Comparison of ENCODE assay signal across 16 mouse cellular contexts in genomic region chr4:106327436-106327835, GRCm38 (mm10). TPM values are rescaled to one million over a fixed set of nuclear protein-coding genes. Genes with fewer than 3 reads are reported as not detected.
A peak's percentile ranks its signal among the peaks of the same experiment; 100 is the strongest.
DNase-seq lines count a peak whose midpoint lies in the region; ATAC-seq and TF ChIP-seq lines count a peak whose summit lies in the region.
"Had no signal": no experiment of that assay in that cellular context is flagged by ENCODE, and none has a peak within 500 bp of the region (broad histone marks: within the 10 kb centered on the region; RNA-seq: fewer than 3 reads in every experiment).

No protein-coding gene starts in this region.

- peak; percentile 73; the same call in 1 of the 2 replicates for ATAC-seq in heart, embryonic 12.5 days (ENCODE audit: insufficient number of reproducible peaks, low FRiP score)
- peak; percentile 83 for ATAC-seq in intestine, embryonic 15.5 days
- ATAC-seq in liver, postnatal 0 days: peak; percentile 83
- ATAC-seq: forebrain, postnatal 0 days; hindbrain, embryonic 16.5 days had no signal

- no peaks in the 10 kb centered on the region for H3K27me3 ChIP-seq in heart, embryonic 12.5 days (replicated peaks)
- H3K27me3 ChIP-seq in MEL (ENCODE audit: control insufficient read depth in 1 of 2, insufficient read depth in 2 of 2, low read length in 2 of 2): no peaks in the 10 kb centered on the region
- H3K27me3 ChIP-seq in intestine, embryonic 15.5 days (replicated peaks): no peaks in the 10 kb centered on the region
- no peaks in the 10 kb centered on the region for H3K27me3 ChIP-seq in liver, postnatal 0 days (ENCODE audit: insufficient read depth, low read length)
- H3K27me3 ChIP-seq: embryonic facial prominence, embryonic 15.5 days had no signal

- no peak for TF ChIP-seq RAD21 in MEL (IDR thresholded peaks at IDR 0.05; ENCODE audit: low read depth, low read length)

- intact Hi-C loops in heart, postnatal 36 days (cut with DNase I): no loop called here
- intact Hi-C loops in left cerebral cortex, postnatal 4 days (cut with DNase I): no loop called here

- peak; percentile 56 to 60 for TF ChIP-seq EP300 in MEL (IDR thresholded peaks at IDR 0.05; ENCODE audit: low read depth in 1 of 2, low read length in 2 of 2)
- peak; percentile 31; the same call in 1 of the 2 replicates for TF ChIP-seq EP300 in liver, postnatal 0 days (IDR thresholded peaks at IDR 0.05; ENCODE audit: low read depth)

- H3K36me3 ChIP-seq in heart, embryonic 12.5 days: no peaks in the 10 kb centered on the region
- H3K36me3 ChIP-seq in MEL (ENCODE audit: control insufficient read depth in 1 of 2, insufficient read depth in 2 of 2, low read length in 2 of 2): peaks cover 10 to 24% of the 10 kb centered on the region in 2 experiments
- no peaks in the 10 kb centered on the region for H3K36me3 ChIP-seq in intestine, embryonic 15.5 days
- H3K36me3 ChIP-seq in liver, postnatal 0 days (replicated peaks; ENCODE audit: insufficient read depth, low read length): peaks cover 3% of the 10 kb centered on the region; the same call in 1 of the 2 replicates
- H3K36me3 ChIP-seq: embryonic facial prominence, embryonic 15.5 days had no signal

- no peak for DNase-seq in heart, postnatal 36 days
- peak; percentile 71 for DNase-seq in MEL (ENCODE audit: low read depth, low spot score)
- peak; percentile 37 for DNase-seq in liver, postnatal 0 days
- no peak for DNase-seq in left cerebral cortex, postnatal 4 days
- no peak for DNase-seq in urinary bladder, adult 18-20 months (ENCODE audit: low spot score in 2 of 2)
- DNase-seq in cerebellum, adult 9-10 months: no peak
- DNase-seq: forebrain, postnatal 0 days; gastrocnemius, postnatal 25 days; lung, postnatal 14 days; right cerebral cortex, adult 18-20 months had no signal

- H3K27ac ChIP-seq in heart, embryonic 12.5 days (ENCODE audit: poor library complexity, severe bottlenecking): peak overlapping the region; percentile 52; the same call in 1 of the 2 replicates
- H3K27ac ChIP-seq in MEL (ENCODE audit: control insufficient read depth, low read depth, low read length): peak overlapping the region; percentile 26; the same call in 1 of the 2 replicates
- no peak overlapping the region for H3K27ac ChIP-seq in intestine, embryonic 15.5 days
- H3K27ac ChIP-seq in liver, postnatal 0 days (ENCODE audit: low read depth): peak overlapping the region; percentile 25
- H3K27ac ChIP-seq: embryonic facial prominence, embryonic 15.5 days; kidney, postnatal 0 days; limb, embryonic 10.5 days had no signal

- peaks cover 29% of the 10 kb centered on the region for H3K4me1 ChIP-seq in heart, embryonic 12.5 days (replicated peaks)
- H3K4me1 ChIP-seq in MEL (ENCODE audit: control insufficient read depth in 1 of 2, insufficient read depth in 2 of 2, low read length in 2 of 2): peaks cover 11 to 13% of the 10 kb centered on the region in 2 experiments
- no peaks in the 10 kb centered on the region for H3K4me1 ChIP-seq in intestine, embryonic 15.5 days (replicated peaks)
- H3K4me1 ChIP-seq in liver, postnatal 0 days (ENCODE audit: insufficient read depth): peaks cover 21% of the 10 kb centered on the region

- TF ChIP-seq POLR2A in MEL (IDR thresholded peaks at IDR 0.05; ENCODE audit: control insufficient read depth in 1 of 2, insufficient read depth in 1 of 2, low read depth in 1 of 2, low read length in 2 of 2, poor library complexity in 1 of 2): no peak

- no peaks in the 10 kb centered on the region for H3K9me3 ChIP-seq in heart, embryonic 12.5 days (replicated peaks)
- no peaks in the 10 kb centered on the region for H3K9me3 ChIP-seq in MEL (replicated peaks; ENCODE audit: insufficient read depth, low read length)
- no peaks in the 10 kb centered on the region for H3K9me3 ChIP-seq in intestine, embryonic 15.5 days
- H3K9me3 ChIP-seq in liver, postnatal 0 days (ENCODE audit: low read length): no peaks in the 10 kb centered on the region
- H3K9me3 ChIP-seq: embryonic facial prominence, embryonic 15.5 days; limb, embryonic 10.5 days had no signal

- H3K79me2 ChIP-seq in MEL (ENCODE audit: control insufficient read depth, insufficient read depth, low read length, poor library complexity): peaks cover 53% of the 10 kb centered on the region

- no peak for TF ChIP-seq CTCF in MEL (IDR thresholded peaks at IDR 0.05 in 2 of 3, conservative IDR thresholded peaks at IDR 0.05 in 1 of 3; ENCODE audit: control insufficient read depth in 1 of 3, insufficient read depth in 1 of 3, low read depth in 2 of 3, low read length in 3 of 3, poor library complexity in 1 of 3, severe bottlenecking in 1 of 3)
- TF ChIP-seq CTCF in liver, postnatal 0 days (IDR thresholded peaks at IDR 0.05; ENCODE audit: low read depth): no peak

- peak overlapping the region; percentile 5; the same call in 1 of the 2 replicates for H3K4me2 ChIP-seq in heart, embryonic 12.5 days
- no peak overlapping the region for H3K4me2 ChIP-seq in intestine, embryonic 15.5 days (replicated peaks)
- peak overlapping the region; percentile 43 for H3K4me2 ChIP-seq in liver, postnatal 0 days (ENCODE audit: low read depth, low read length)
- H3K4me2 ChIP-seq: embryonic facial prominence, embryonic 15.5 days had no signal

- H3K9ac ChIP-seq in heart, embryonic 12.5 days: no peak overlapping the region
- H3K9ac ChIP-seq in MEL (ENCODE audit: control insufficient read depth, low read depth, low read length, poor library complexity, severe bottlenecking): no peak overlapping the region
- no peak overlapping the region for H3K9ac ChIP-seq in intestine, embryonic 15.5 days
- no peak overlapping the region for H3K9ac ChIP-seq in liver, postnatal 0 days (replicated peaks)
- H3K9ac ChIP-seq: embryonic facial prominence, embryonic 15.5 days; forebrain, postnatal 0 days had no signal

- no peak overlapping the region for H3K4me3 ChIP-seq in heart, embryonic 12.5 days
- H3K4me3 ChIP-seq in MEL (ENCODE audit: control insufficient read depth in 1 of 2, insufficient read depth in 1 of 2, low read depth in 2 of 2, low read length in 2 of 2): no peak overlapping the region
- no peak overlapping the region for H3K4me3 ChIP-seq in intestine, embryonic 15.5 days (replicated peaks)
- no peak overlapping the region for H3K4me3 ChIP-seq in liver, postnatal 0 days (ENCODE audit: low read depth, low read length)
- H3K4me3 ChIP-seq: embryonic facial prominence, embryonic 15.5 days; limb, embryonic 10.5 days had no signal

- 12% methylated on average over 5 of the region's 5 CpGs for WGBS in heart, embryonic 12.5 days
- 68% methylated on average over 5 of the region's 5 CpGs for WGBS in intestine, embryonic 15.5 days
- WGBS in liver, postnatal 0 days (ENCODE audit: insufficient replicate concordance): 55% methylated on average over 5 of the region's 5 CpGs

TF ChIP-seq in MEL, 35 proteins besides CTCF, POLR2A, EP300 and RAD21:
- TF ChIP-seq TBP (IDR thresholded peaks at IDR 0.05; ENCODE audit: low read depth, low read length): no peak
- TF ChIP-seq ZNF384 (IDR thresholded peaks at IDR 0.05; ENCODE audit: low read depth, low read length): no peak
- no peak for TF ChIP-seq MAFK (IDR thresholded peaks at IDR 0.05; ENCODE audit: borderline replicate concordance, low read depth, low read length)
- TF ChIP-seq USF1 (IDR thresholded peaks at IDR 0.05; ENCODE audit: low read depth, low read length): no peak
- peak; percentile 33; the same call in 1 of the 2 replicates for TF ChIP-seq TCF12 (IDR thresholded peaks at IDR 0.05; ENCODE audit: low read depth, low read length)
- TF ChIP-seq TAL1 (IDR thresholded peaks at IDR 0.05; ENCODE audit: low read length): peak; percentile 33; the same call in 1 of the 2 replicates
- no peak for TF ChIP-seq E2F4 (IDR thresholded peaks at IDR 0.05; ENCODE audit: borderline replicate concordance, low read depth, low read length)
- peak; percentile 95 for TF ChIP-seq MAX (IDR thresholded peaks at IDR 0.05; ENCODE audit: low read length)
- TF ChIP-seq USF2 (IDR thresholded peaks at IDR 0.05; ENCODE audit: borderline replicate concordance in 1 of 2, insufficient read depth in 1 of 2, low read depth in 1 of 2, low read length in 2 of 2): no peak
- TF ChIP-seq GATA1 (IDR thresholded peaks at IDR 0.05; ENCODE audit: low read depth, low read length): peak; percentile 88
- TF ChIP-seq RCOR1 (IDR thresholded peaks at IDR 0.05; ENCODE audit: low read depth, low read length): no peak; the same call in 1 of the 2 replicates
- peak; percentile 63 for TF ChIP-seq ETS1 (IDR thresholded peaks at IDR 0.05; ENCODE audit: low read depth, low read length)
- TF ChIP-seq SIN3A (IDR thresholded peaks at IDR 0.05; ENCODE audit: low read length): no peak; the same call in 1 of the 2 replicates
- TF ChIP-seq KAT2A (conservative IDR thresholded peaks at IDR 0.05; ENCODE audit: low read depth, low read length): no peak

RNA-seq across cellular contexts. Expression of gene Usp24, which starts 11.4 kb away (rescaled TPM):
- 10.4 and 10.6 TPM in 2 replicates for polyA plus RNA-seq in heart, embryonic 12.5 days (2016; fragmentation: Nextera tagmentation; extraction: Ambion mirVana)
- 10 to 100 TPM; 47.6 to 49.5 TPM for total RNA-seq in heart, postnatal 36 days (2021)
- 26.9 and 27.0 TPM in 2 replicates for total RNA-seq in MEL (2012; rRNA removed)
- 10 to 100 TPM; 31.9 to 40.8 TPM for polyA plus RNA-seq in MEL (2012; ENCODE audit: insufficient read depth in 1 of 2, insufficient read length in 2 of 2, low read depth in 1 of 2, low replicate concordance in 2 of 2, missing spikeins in 1 of 2)
- 7.1 and 7.5 TPM in 2 replicates for polyA plus RNA-seq in intestine, embryonic 15.5 days (2015; fragmentation: Nextera tagmentation; extraction: Ambion mirVana)
- 4.7 TPM in 2 replicates for polyA plus RNA-seq in liver, postnatal 0 days (2015; fragmentation: Nextera tagmentation; extraction: Ambion mirVana)
- total RNA-seq in left cerebral cortex, postnatal 4 days (2021): 10 to 100 TPM; 59.1 to 60.3 TPM

Comparison
In these comparisons a context has a peak if more than half of its experiments do, and no peak if none do; other contexts are left out.
1. DNase-seq: peak in MEL (single experiment) and liver, postnatal 0 days (single experiment); none in heart, postnatal 36 days (0 of 2), left cerebral cortex, postnatal 4 days (single experiment), urinary bladder, adult 18-20 months (0 of 2) and cerebellum, adult 9-10 months (single experiment).
2. Peak in every context shown above with its lines, with median percentiles within 50 percentile points of each other: ATAC-seq.